Mouse (Mus musculus): ENCODE data around the gene Nrbp1.

GRCm38 (mm10) chr5:31202933-31203332, 37.7 kb upstream of the Nrbp1 start:
- TF ChIP-seq CTCF (IDR thresholded peaks at IDR 0.05; ENCODE audit: borderline replicate concordance, insufficient read depth, low read depth, low read length): no peak
- TF ChIP-seq POLR2A (IDR thresholded peaks at IDR 0.05; ENCODE audit: borderline replicate concordance, insufficient read depth, low read length): no peak

Data from cerebellum, adult 2 months (tissue).